Mouse (Mus musculus) kidney, embryonic 14.5 days (tissue): ENCODE data around the gene Syce2. TPM values are rescaled to one million over a fixed set of nuclear protein-coding genes. Genes with fewer than 3 reads are reported as not detected.
A peak's percentile ranks its signal among the peaks of the same experiment; 100 is the strongest.

Experiments used
- ATAC-seq: fragments of 200-750 bp; cut with Nextera tagmentation; 2 replicates; pipeline ENCODE4 v1.8.0; 2017; ENCODE audit warnings: moderate number of reproducible peaks, mild to moderate bottlenecking, moderate TSS enrichment, moderate library complexity; ENCODE audit not compliant: low FRiP score, low TSS enrichment
- H3K27ac ChIP-seq: fragments of 300-500 bp; sonication (generic); 2 replicates; pipeline ENCODE4 v1.5.1; 2014; ENCODE audit warnings: low read depth, mild to moderate bottlenecking, low read length, moderate library complexity, mixed read lengths
- H3K27me3 ChIP-seq: fragments of 300-500 bp; sonication (generic); 2 replicates; pipeline ENCODE4 v1.6.1; 2014; ENCODE audit warnings: mild to moderate bottlenecking, low read length; ENCODE audit not compliant: control insufficient read depth, insufficient read depth
- H3K36me3 ChIP-seq: fragments of 300-500 bp; sonication (generic); 2 replicates; pipeline ENCODE4 v1.6.1; 2014; ENCODE audit warnings: low read length, mixed read lengths; ENCODE audit not compliant: control insufficient read depth, insufficient read depth
- H3K4me1 ChIP-seq: fragments of 300-500 bp; sonication (generic); 2 replicates; pipeline ENCODE4 v1.6.1; 2014; ENCODE audit warnings: low read length, mixed read lengths; ENCODE audit not compliant: control insufficient read depth, insufficient read depth
- H3K4me2 ChIP-seq: fragments of 300-500 bp; sonication (generic); replicated peaks from 2 replicates; pipeline ENCODE4 v1.6.1; 2014; ENCODE audit warnings: low read depth, mild to moderate bottlenecking, low read length
- H3K4me3 ChIP-seq: fragments of 300-500 bp; sonication (generic); 2 replicates; pipeline ENCODE4 v1.5.1; 2014; ENCODE audit warnings: mild to moderate bottlenecking, low read length
- H3K9ac ChIP-seq: fragments of 300-500 bp; sonication (generic); 2 replicates; pipeline ENCODE4 v1.6.1; 2014; ENCODE audit warnings: low read depth, mild to moderate bottlenecking, low read length, moderate library complexity
- H3K9me3 ChIP-seq: fragments of 300-500 bp; sonication (generic); 2 replicates; pipeline ENCODE4 v1.6.1; 2016; ENCODE audit warnings: low read length; ENCODE audit not compliant: control insufficient read depth
- WGBS: fragments of 180-500 bp; shearing (Covaris S2); extraction: QIAGEN DNeasy Blood & Tissue Kit; methylation state at CpG from one replicate; pipeline ENCODE4 v1.1.7; 2014; 5-methylcytosine and 5-hydroxymethylcytosine counted together
- polyA plus RNA-seq: library from polyadenylated mRNA; unstranded; fragments of >200 nt; fragmentation: Nextera tagmentation; extraction: Ambion mirVana; gene quantifications from 2 replicates; pipeline ENCODE4 v1.2.1, GENCODE M21; 2014

Gene Syce2
- polyA plus RNA-seq, 1 experiment from 2014 or later = 73.0 TPM

GRCm38 (mm10) chr8:84856434-84856833 lies 15.5 kb upstream of the Syce2 start:
- no peaks in the 10 kb centered on the region for H3K27me3 ChIP-seq
- ATAC-seq = peak; percentile 14; the same call in 1 of the 2 replicates
- no peak overlapping the region for H3K27ac ChIP-seq

GRCm38 (mm10) chr8:84856864-84857441 lies 15.0 kb upstream of the Syce2 start, which contains the start of gene Farsa:
Gene Farsa (plus strand): TSS chr8:84856989.
- Histone ChIP-seq H3K27ac (no peak within 1 kb of the TSS), H3K4me1 (peaks cover 11% of the 10 kb centered on the region; the same call in 1 of the 2 replicates), H3K36me3 (peaks cover 28% of the 10 kb centered on the region), H3K4me3 (peak within 1 kb of the TSS; percentile 57), H3K4me2 (peak within 1 kb of the TSS; percentile 76), H3K9me3 (no peaks in the 10 kb centered on the region), H3K27me3 (no peaks in the 10 kb centered on the region), H3K9ac (peak within 1 kb of the TSS; percentile 78)
- ATAC-seq = peak; percentile 93
- under 1% methylated on average over 39 of the region's 39 CpGs for WGBS

More at GRCm38 (mm10) chr8:84856434-84856833, 15.5 kb upstream of the Syce2 start:
- peaks cover 23% of the 10 kb centered on the region for H3K36me3 ChIP-seq
- H3K9ac ChIP-seq = no peak overlapping the region
- no peaks in the 10 kb centered on the region for H3K9me3 ChIP-seq
- H3K4me2 ChIP-seq = no peak overlapping the region
- WGBS = 91% methylated on average over 3 of the region's 3 CpGs
- 0 out of 2 replicates have a peak overlapping the region, but pooled peaks have one; percentile 57 for H3K4me3 ChIP-seq
- H3K4me1 ChIP-seq = peaks cover 11% of the 10 kb centered on the region; the same call in 1 of the 2 replicates

- H3K36me3 ChIP-seq = peaks cover 26% of the 10 kb centered on the region
- ATAC-seq = peak; percentile 46
- no peaks in the 10 kb centered on the region for H3K27me3 ChIP-seq
- H3K9me3 ChIP-seq = no peaks in the 10 kb centered on the region
- peaks cover 11% of the 10 kb centered on the region for H3K4me1 ChIP-seq
- 2% methylated on average over 53 of the region's 54 CpGs for WGBS
- peak overlapping the region; percentile 49 for H3K4me3 ChIP-seq
- no peak overlapping the region for H3K27ac ChIP-seq
- peak overlapping the region; percentile 97 for H3K4me2 ChIP-seq
- H3K9ac ChIP-seq = peak overlapping the region; percentile 65
Observed at GRCm38 (mm10) chr8:84872309-84872965, 526 bp downstream of the Syce2 start.

- Histone ChIP-seq H3K9me3 (no peaks in the 10 kb centered on the region), H3K4me1 (peaks cover 11% of the 10 kb centered on the region), H3K27me3 (no peaks in the 10 kb centered on the region), H3K4me3 (peak overlapping the region; percentile 49), H3K9ac (peak overlapping the region; percentile 65; the same call in 1 of the 2 replicates), H3K36me3 (peaks cover 24% of the 10 kb centered on the region), H3K27ac (no peak overlapping the region), H3K4me2 (peak overlapping the region; percentile 97)
- no peak for ATAC-seq
- 61% methylated on average over 4 of the region's 4 CpGs for WGBS
Observed at GRCm38 (mm10) chr8:84873016-84873415, 1.1 kb downstream of the Syce2 start.

GRCm38 (mm10) chr8:84874339-84874738 lies 2.4 kb downstream of the Syce2 start:
- Histone ChIP-seq H3K9ac (no peak overlapping the region), H3K36me3 (peaks cover 11% of the 10 kb centered on the region), H3K4me2 (no peak overlapping the region), H3K4me1 (peaks cover 11% of the 10 kb centered on the region), H3K4me3 (no peak overlapping the region), H3K27me3 (no peaks in the 10 kb centered on the region), H3K9me3 (no peaks in the 10 kb centered on the region), H3K27ac (no peak overlapping the region)
- WGBS = over 99% methylated on average over 3 of the region's 3 CpGs
- ATAC-seq = no peak

- Histone ChIP-seq H3K27ac (no peak overlapping the region), H3K36me3 (peaks cover 5% of the 10 kb centered on the region; the same call in 1 of the 2 replicates), H3K9ac (no peak overlapping the region), H3K27me3 (no peaks in the 10 kb centered on the region), H3K4me1 (peaks cover 3% of the 10 kb centered on the region), H3K4me3 (no peak overlapping the region), H3K4me2 (no peak overlapping the region), H3K9me3 (no peaks in the 10 kb centered on the region)
- no peak for ATAC-seq
- 82% methylated on average over 3 of the region's 3 CpGs for WGBS
Observed at GRCm38 (mm10) chr8:84877297-84878035, 5.6 kb downstream of the Syce2 start.

GRCm38 (mm10) chr8:84878915-84879314 lies 7.0 kb downstream of the Syce2 start:
- ATAC-seq = no peak
- WGBS = 94% methylated on average over 1 of the region's 1 CpGs
- H3K9me3 ChIP-seq = no peaks in the 10 kb centered on the region

GRCm38 (mm10) chr8:84884728-84885127 lies 12.8 kb downstream of the Syce2 start:
- Histone ChIP-seq H3K9ac (no peak overlapping the region), H3K36me3 (peaks cover 25% of the 10 kb centered on the region), H3K4me2 (no peak overlapping the region), H3K4me3 (no peak overlapping the region), H3K9me3 (no peaks in the 10 kb centered on the region), H3K27ac (no peak overlapping the region), H3K4me1 (no peaks in the 10 kb centered on the region), H3K27me3 (no peaks in the 10 kb centered on the region)
- WGBS = 92% methylated on average over 4 of the region's 4 CpGs
- no peak for ATAC-seq

More at GRCm38 (mm10) chr8:84878915-84879314, 7.0 kb downstream of the Syce2 start:
- Histone ChIP-seq H3K4me1 (no peaks in the 10 kb centered on the region), H3K4me2 (no peak overlapping the region), H3K9ac (no peak overlapping the region), H3K27me3 (no peaks in the 10 kb centered on the region), H3K36me3 (peaks cover 5% of the 10 kb centered on the region; the same call in 1 of the 2 replicates), H3K4me3 (no peak overlapping the region), H3K27ac (no peak overlapping the region)
